Mouse (Mus musculus) heart, embryonic 13.5 days (tissue): ENCODE results near the gene Idh2. TPM values are rescaled to one million over a fixed set of nuclear protein-coding genes. Genes with fewer than 3 reads are reported as not detected.
A peak's percentile ranks its signal among the peaks of the same experiment; 100 is the strongest.

ENCODE experiments used
- ATAC-seq: fragments of 200-750 bp; cut with Nextera tagmentation; 2 replicates; pipeline ENCODE4 v1.8.0; 2017; ENCODE audit warnings: moderate TSS enrichment; ENCODE audit not compliant: insufficient number of reproducible peaks, low FRiP score, low TSS enrichment; ENCODE audit errors: extremely low read depth
- H3K27ac ChIP-seq: fragments of 300-500 bp; sonication (generic); replicated peaks from 2 replicates; pipeline ENCODE4 v1.5.1; 2015; ENCODE audit warnings: moderate library complexity, mild to moderate bottlenecking, inconsistent platforms
- H3K27me3 ChIP-seq: fragments of 300-500 bp; sonication (generic); replicated peaks from 2 replicates; pipeline ENCODE4 v1.6.1; 2015; ENCODE audit warnings: mild to moderate bottlenecking, inconsistent platforms
- H3K36me3 ChIP-seq: fragments of 300-500 bp; sonication (generic); 2 replicates; pipeline ENCODE4 v1.6.1; 2015; ENCODE audit warnings: mild to moderate bottlenecking, inconsistent platforms
- H3K4me1 ChIP-seq: fragments of 300-500 bp; sonication (generic); 2 replicates; pipeline ENCODE4 v1.6.1; 2015; ENCODE audit warnings: inconsistent platforms
- H3K4me2 ChIP-seq: fragments of 300-500 bp; sonication (generic); 2 replicates; pipeline ENCODE4 v1.6.1; 2015; ENCODE audit warnings: inconsistent platforms, mild to moderate bottlenecking, moderate library complexity
- H3K4me3 ChIP-seq: fragments of 300-500 bp; sonication (generic); 2 replicates; pipeline ENCODE4 v1.5.1; 2015; ENCODE audit warnings: moderate library complexity, mild to moderate bottlenecking, inconsistent platforms
- H3K9ac ChIP-seq: fragments of 300-500 bp; sonication (generic); 2 replicates; pipeline ENCODE4 v1.6.1; 2015; ENCODE audit warnings: inconsistent platforms, mild to moderate bottlenecking, moderate library complexity
- H3K9me3 ChIP-seq: fragments of 300-500 bp; sonication (generic); 2 replicates; pipeline ENCODE4 v1.6.1; 2016; ENCODE audit warnings: inconsistent platforms
- WGBS: fragments of 180-500 bp; shearing (Covaris S2); methylation state at CpG from one replicate; pipeline ENCODE4 v1.1.7; 2015; ENCODE audit warnings: mixed read lengths; 5-methylcytosine and 5-hydroxymethylcytosine counted together
- polyA plus RNA-seq: library from polyadenylated mRNA; unstranded; fragments of >200 nt; fragmentation: Nextera tagmentation; extraction: Ambion mirVana; gene quantifications from 2 replicates; pipeline ENCODE4 v1.2.1, GENCODE M21; 2015

Idh2 gene
- polyA plus RNA-seq, 1 experiment from 2014 or later: 1,911 TPM

DNA sequence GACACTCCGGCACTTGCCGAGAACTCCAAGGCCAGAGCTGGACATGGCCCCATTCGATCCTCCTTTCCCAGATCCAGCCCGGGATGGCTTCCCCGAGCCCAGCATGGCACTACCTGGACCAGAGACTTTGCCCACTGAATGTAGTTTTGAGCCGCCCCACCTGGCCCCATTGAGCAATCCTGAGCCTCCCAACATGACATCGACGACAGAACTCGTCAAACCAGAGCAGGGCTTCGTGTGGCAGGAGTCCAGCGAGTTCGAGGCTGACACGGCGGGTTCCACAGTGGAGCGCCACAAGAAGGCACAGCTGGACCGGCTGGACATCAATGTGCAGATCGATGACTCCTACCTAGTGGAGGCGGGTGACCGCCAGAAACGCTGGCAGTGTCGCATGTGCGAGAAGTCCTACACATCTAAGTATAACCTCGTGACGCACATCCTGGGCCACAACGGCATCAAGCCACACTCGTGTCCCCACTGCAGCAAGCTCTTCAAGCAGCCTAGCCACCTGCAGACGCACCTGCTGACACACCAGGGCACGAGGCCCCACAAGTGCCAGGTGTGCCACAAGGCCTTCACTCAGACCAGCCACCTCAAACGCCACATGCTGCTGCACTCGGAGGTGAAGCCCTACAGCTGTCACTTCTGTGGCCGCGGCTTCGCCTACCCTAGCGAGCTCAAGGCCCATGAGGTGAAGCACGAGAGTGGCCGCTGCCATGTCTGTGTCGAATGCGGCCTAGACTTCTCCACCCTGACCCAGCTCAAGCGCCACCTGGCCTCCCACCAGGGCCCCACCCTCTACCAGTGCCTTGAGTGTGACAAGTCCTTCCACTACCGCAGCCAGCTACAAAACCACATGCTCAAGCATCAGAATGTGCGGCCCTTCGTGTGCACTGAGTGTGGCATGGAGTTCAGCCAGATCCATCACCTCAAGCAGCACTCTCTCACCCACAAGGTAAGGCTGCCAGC is 33.3 kb downstream of the Idh2 start:
- Histone ChIP-seq H3K4me1 (peaks cover 59% of the 10 kb centered on the region), H3K9ac (0 out of 2 replicates have a peak overlapping the region, but pooled peaks have one; percentile 10), H3K4me3 (no peak overlapping the region), H3K36me3 (peaks cover 44% of the 10 kb centered on the region), H3K9me3 (no peaks in the 10 kb centered on the region), H3K4me2 (no peak overlapping the region), H3K27ac (0 out of 2 replicates have a peak overlapping the region, but pooled peaks have one; percentile 12), H3K27me3 (no peaks in the 10 kb centered on the region)
- 88% methylated on average over 42 of the region's 42 CpGs for WGBS
- no peak for ATAC-seq

- H3K4me1 ChIP-seq: peaks cover 77% of the 10 kb centered on the region
- H3K4me3 ChIP-seq: peak overlapping the region; percentile 32
- peak overlapping the region; percentile 93 for H3K27ac ChIP-seq
- no peaks in the 10 kb centered on the region for H3K27me3 ChIP-seq
- peak overlapping the region; percentile 76 for H3K9ac ChIP-seq
- H3K9me3 ChIP-seq: no peaks in the 10 kb centered on the region
- ATAC-seq: peak; percentile 39
- peaks cover 29% of the 10 kb centered on the region for H3K36me3 ChIP-seq
- peak overlapping the region; percentile 61 for H3K4me2 ChIP-seq
- 7% methylated on average over 14 of the region's 14 CpGs for WGBS
Observed at GRCm38 (mm10) chr7:80078792-80079301, 36.3 kb downstream of the Idh2 start.

- no peak overlapping the region for H3K9ac ChIP-seq
- H3K9me3 ChIP-seq: no peaks in the 10 kb centered on the region
- H3K4me1 ChIP-seq: peaks cover 83% of the 10 kb centered on the region
- H3K36me3 ChIP-seq: peaks cover 18% of the 10 kb centered on the region
- ATAC-seq: no peak
- WGBS: 63% methylated on average over 9 of the region's 9 CpGs
- H3K4me3 ChIP-seq: no peak overlapping the region
- H3K4me2 ChIP-seq: no peak overlapping the region
- H3K27ac ChIP-seq: peak overlapping the region; percentile 93
- no peaks in the 10 kb centered on the region for H3K27me3 ChIP-seq
Observed at GRCm38 (mm10) chr7:80077801-80078200, 37.4 kb downstream of the Idh2 start.

GRCm38 (mm10) chr7:80076961-80077716 is 38.1 kb downstream of the Idh2 start:
- Histone ChIP-seq H3K9me3 (no peaks in the 10 kb centered on the region), H3K4me2 (no peak overlapping the region), H3K4me3 (no peak overlapping the region), H3K36me3 (peaks cover 12% of the 10 kb centered on the region), H3K9ac (0 out of 2 replicates have a peak overlapping the region, but pooled peaks have one; percentile 37), H3K27ac (peak overlapping the region; percentile 37), H3K4me1 (peaks cover 86% of the 10 kb centered on the region), H3K27me3 (no peaks in the 10 kb centered on the region)
- ATAC-seq: no peak
- WGBS: 61% methylated on average over 6 of the region's 6 CpGs

GRCm38 (mm10) chr7:80075946-80076583 is 39.1 kb downstream of the Idh2 start:
- no peak for ATAC-seq
- Histone ChIP-seq H3K36me3 (peaks cover under 1% of the 10 kb centered on the region; the same call in 1 of the 2 replicates), H3K27me3 (no peaks in the 10 kb centered on the region), H3K27ac (peak overlapping the region; percentile 69), H3K9me3 (no peaks in the 10 kb centered on the region), H3K4me2 (no peak overlapping the region), H3K4me3 (no peak overlapping the region), H3K4me1 (peaks cover 85% of the 10 kb centered on the region), H3K9ac (peak overlapping the region; percentile 52; the same call in 1 of the 2 replicates)
- WGBS: 59% methylated on average over 4 of the region's 4 CpGs

GRCm38 (mm10) chr7:80074921-80075441 is 40.2 kb downstream of the Idh2 start:
- no peaks in the 10 kb centered on the region for H3K36me3 ChIP-seq
- H3K9me3 ChIP-seq: no peaks in the 10 kb centered on the region
- H3K4me1 ChIP-seq: peaks cover 86% of the 10 kb centered on the region
- no peaks in the 10 kb centered on the region for H3K27me3 ChIP-seq
- no peak overlapping the region for H3K4me2 ChIP-seq
- H3K27ac ChIP-seq: peak overlapping the region; percentile 69
- 31% methylated on average over 5 of the region's 5 CpGs for WGBS
- H3K4me3 ChIP-seq: no peak overlapping the region
- H3K9ac ChIP-seq: peak overlapping the region; percentile 66
- ATAC-seq: no peak

- Histone ChIP-seq H3K27ac (no peak overlapping the region), H3K4me3 (no peak overlapping the region), H3K36me3 (no peaks in the 10 kb centered on the region), H3K9me3 (no peaks in the 10 kb centered on the region), H3K27me3 (no peaks in the 10 kb centered on the region), H3K4me1 (peaks cover 85% of the 10 kb centered on the region), H3K9ac (no peak overlapping the region), H3K4me2 (no peak overlapping the region)
- 81% methylated on average over 8 of the region's 8 CpGs for WGBS
- ATAC-seq: no peak
Observed at GRCm38 (mm10) chr7:80073506-80073905, 41.7 kb downstream of the Idh2 start.

DNA sequence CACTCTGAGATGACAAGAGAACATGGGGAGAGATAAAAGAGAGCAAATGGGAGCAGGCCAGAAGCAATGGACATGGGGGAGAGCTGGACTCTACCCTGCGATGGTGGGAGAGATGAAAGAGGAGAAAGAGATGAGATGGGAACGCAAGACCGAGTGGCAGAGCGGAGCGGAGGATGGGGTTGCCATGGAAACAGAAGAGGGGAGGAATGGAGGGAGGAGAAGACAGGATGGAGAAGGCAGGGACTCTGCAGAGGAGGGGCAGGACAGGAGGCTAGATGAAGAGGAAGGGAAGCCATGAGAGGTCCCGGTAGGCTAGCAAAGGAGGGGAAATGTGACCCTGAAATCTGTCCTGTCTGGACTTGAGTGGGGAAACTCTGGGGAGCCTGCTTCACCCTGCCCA is 42.9 kb downstream of the Idh2 start:
- H3K9ac ChIP-seq: no peak overlapping the region
- H3K4me2 ChIP-seq: no peak overlapping the region
- H3K4me1 ChIP-seq: peaks cover 78% of the 10 kb centered on the region
- no peak overlapping the region for H3K27ac ChIP-seq
- no peaks in the 10 kb centered on the region for H3K9me3 ChIP-seq
- no peak for ATAC-seq
- no peaks in the 10 kb centered on the region for H3K36me3 ChIP-seq
- no peaks in the 10 kb centered on the region for H3K27me3 ChIP-seq
- 70% methylated on average over 6 of the region's 6 CpGs for WGBS
- H3K4me3 ChIP-seq: no peak overlapping the region

GRCm38 (mm10) chr7:80071209-80071608 is 44.0 kb downstream of the Idh2 start:
- Histone ChIP-seq H3K9ac (no peak overlapping the region), H3K4me2 (no peak overlapping the region), H3K4me3 (no peak overlapping the region), H3K4me1 (peaks cover 74% of the 10 kb centered on the region), H3K36me3 (no peaks in the 10 kb centered on the region), H3K9me3 (no peaks in the 10 kb centered on the region), H3K27me3 (no peaks in the 10 kb centered on the region), H3K27ac (no peak overlapping the region)
- ATAC-seq: no peak
- WGBS: 80% methylated on average over 9 of the region's 9 CpGs

DNA sequence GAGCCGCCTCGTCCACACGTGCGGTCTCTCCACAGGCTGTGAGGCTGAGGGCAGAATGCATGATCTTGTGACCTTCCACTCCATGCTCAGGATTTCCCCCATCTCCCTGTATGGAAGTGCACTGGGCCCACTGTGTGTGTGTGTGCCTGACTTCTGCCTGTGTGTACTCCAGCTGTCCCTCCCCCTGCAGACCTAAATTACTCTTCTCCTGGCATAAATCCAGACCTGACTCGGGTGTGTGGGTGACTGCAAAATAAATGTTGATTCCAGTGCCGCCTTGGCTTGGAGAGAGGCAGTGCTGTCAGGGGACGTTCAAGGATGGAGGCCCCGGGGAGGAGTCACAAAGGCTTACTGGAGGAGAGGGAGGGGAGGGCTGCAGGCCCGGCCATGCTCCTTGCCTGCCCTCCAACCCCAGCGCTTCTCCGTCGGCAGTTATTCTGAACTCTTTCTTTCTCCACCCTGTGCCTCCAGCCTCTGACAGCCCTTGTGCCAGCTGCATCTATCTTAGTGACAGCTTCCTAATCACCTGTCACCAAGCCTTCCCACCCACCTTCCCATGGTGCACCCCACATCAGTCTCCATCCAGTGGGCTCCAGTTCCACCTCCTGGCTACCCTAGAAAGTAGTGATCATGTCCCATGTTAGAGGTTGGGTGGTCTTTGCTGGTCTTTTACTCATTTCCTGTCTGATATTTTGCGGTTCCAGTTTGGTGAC is 45.4 kb downstream of the Idh2 start:
- H3K36me3 ChIP-seq: no peaks in the 10 kb centered on the region
- no peaks in the 10 kb centered on the region for H3K27me3 ChIP-seq
- peak overlapping the region; percentile 52 for H3K4me2 ChIP-seq
- H3K4me1 ChIP-seq: peaks cover 70% of the 10 kb centered on the region
- no peaks in the 10 kb centered on the region for H3K9me3 ChIP-seq
- H3K27ac ChIP-seq: peak overlapping the region; percentile 77
- 13% methylated on average over 13 of the region's 13 CpGs for WGBS
- no peak overlapping the region; the same call in 1 of the 2 replicates for H3K4me3 ChIP-seq
- no peak; the same call in 1 of the 2 replicates for ATAC-seq
- H3K9ac ChIP-seq: peak overlapping the region; percentile 69
